Mouse (Mus musculus) CH12.LX (cell line): Measurements from ENCODE around the gene Appbp2. TPM values are rescaled to one million over a fixed set of nuclear protein-coding genes. Genes with fewer than 3 reads are reported as not detected.

Source experiments
- DNase-seq: peaks from one replicate; pipeline ENCODE4 v3.0.0-alpha.2; 2013; ENCODE audit errors: extremely low read depth
- H3K27ac ChIP-seq: 2 replicates; pipeline ENCODE4 v1.5.1; 2012; ENCODE audit warnings: low read depth, mild to moderate bottlenecking, control low read depth, moderate library complexity; ENCODE audit not compliant: insufficient read depth
- H3K27me3 ChIP-seq: replicated peaks from 2 replicates; pipeline ENCODE3; 2012; ENCODE audit warnings: inconsistent platforms
- H3K36me3 ChIP-seq, 2 experiments: replicated peaks in 1 of 2; 2 replicates each; pipeline versions ENCODE3 to v1.6.1; 2012; ENCODE audit warnings: inconsistent platforms in 1 of 2, low read length in 1 of 2, mild to moderate bottlenecking in 1 of 2, mixed read lengths in 1 of 2, moderate library complexity in 1 of 2; ENCODE audit not compliant: control insufficient read depth in 1 of 2, insufficient read depth in 1 of 2
- H3K4me1 ChIP-seq, 2 experiments: 2 replicates each; pipeline ENCODE4 v1.6.1; 2012; ENCODE audit warnings: inconsistent platforms in 1 of 2, moderate library complexity in 1 of 2; ENCODE audit not compliant: insufficient read depth in 2 of 2, control insufficient read depth in 1 of 2
- H3K4me2 ChIP-seq: 2 replicates; pipeline ENCODE4 v1.6.1; 2012; ENCODE audit warnings: low read depth, mild to moderate bottlenecking, control low read depth; ENCODE audit not compliant: poor library complexity, insufficient read depth, severe bottlenecking
- H3K4me3 ChIP-seq, 3 experiments: fragments of 150-350 bp in 1 of 3; sonication (generic) in 1 of 3; replicated peaks in 1 of 3; 2 replicates each; pipeline versions ENCODE3 to v1.5.1; 2011 to 2012; ENCODE audit warnings: low read depth in 2 of 3, low read length in 2 of 3, mild to moderate bottlenecking in 2 of 3, moderate library complexity in 2 of 3, control low read depth in 1 of 3, improper control_type of control experiment in 1 of 3, inconsistent platforms in 1 of 3, mixed read lengths in 1 of 3; ENCODE audit not compliant: poor library complexity in 1 of 3
- H3K79me2 ChIP-seq: replicated peaks from 2 replicates; pipeline ENCODE4 v1.6.1; 2012; ENCODE audit warnings: mild to moderate bottlenecking, moderate library complexity; ENCODE audit not compliant: control insufficient read depth, poor library complexity, insufficient read depth, severe bottlenecking; ENCODE audit errors: extremely low read depth
- H3K9ac ChIP-seq: 2 replicates; pipeline ENCODE4 v1.6.1; 2012; ENCODE audit warnings: low read depth, mild to moderate bottlenecking, control low read depth, moderate library complexity; ENCODE audit not compliant: insufficient read depth
- H3K9me3 ChIP-seq: replicated peaks from 2 replicates; pipeline ENCODE3; 2012; ENCODE audit warnings: low read length, inconsistent platforms, mixed read lengths
- CHD1 ChIP-seq: IDR thresholded peaks from 2 replicates; pipeline ENCODE4 v1.6.1; 2012; ENCODE audit warnings: low read depth, low read length, improper control_type of control experiment, inconsistent platforms
- ELF1 ChIP-seq: IDR thresholded peaks from 2 replicates; pipeline ENCODE4 v1.6.1; 2014; ENCODE audit warnings: low read depth, mild to moderate bottlenecking, inconsistent platforms, low read length, improper control_type of control experiment
- GABPA ChIP-seq: IDR thresholded peaks from 2 replicates; pipeline ENCODE4 v1.6.1; 2012; ENCODE audit warnings: low read depth, low read length, improper control_type of control experiment, inconsistent platforms; ENCODE audit not compliant: insufficient replicate concordance
- POLR2A ChIP-seq: IDR thresholded peaks from 2 replicates; pipeline ENCODE4 v1.6.1; 2011; ENCODE audit warnings: low read depth, mild to moderate bottlenecking, improper control_type of control experiment, low read length
- SIN3A ChIP-seq: IDR thresholded peaks from 2 replicates; pipeline ENCODE4 v1.6.1; 2012; ENCODE audit warnings: low read length, improper control_type of control experiment, inconsistent platforms
- USF1 ChIP-seq: IDR thresholded peaks from 2 replicates; pipeline ENCODE4 v1.6.1; 2014; ENCODE audit warnings: low read depth, mild to moderate bottlenecking, inconsistent platforms, low read length, improper control_type of control experiment
- ZNF384 ChIP-seq: IDR thresholded peaks from 2 replicates; pipeline ENCODE4 v1.6.1; 2012; ENCODE audit warnings: low read depth, low read length, improper control_type of control experiment, inconsistent platforms
- dilution Hi-C: fragments of 300-500 bp; cut with MboI; formaldehyde crosslinking; loops from 2 replicates; pipeline ENCODE4 v1.14.3; 2020; ENCODE audit warnings: low sequenced_read_pairs; ENCODE audit not compliant: extremely low pct_unique_long_range_greater_than_20kb, extremely low pct_ligation_motif_present
- in situ Hi-C: fragments of 300-500 bp; cut with MboI; formaldehyde crosslinking; loops from 3 replicates; pipeline ENCODE4 v1.14.3; 2019; ENCODE audit warnings: low sequenced_read_pairs, low pct_ligation_motif_present, low pct_unique_long_range_greater_than_20kb, mixed read lengths
- polyA plus RNA-seq: library from polyadenylated mRNA; unstranded; fragments of >175 nt; gene quantifications from 2 replicates; pipeline ENCODE4 v1.2.1, GENCODE M21; 2012; ENCODE audit warnings: low read depth; ENCODE audit not compliant: insufficient read length
- total RNA-seq, 2 experiments: library from RNA; depleted of rRNA; stranded (reverse); fragments of 300-350 nt in 1 of 2; fragments of >200 nt in 1 of 2; gene quantifications; 2 replicates each; pipeline ENCODE4 v1.2.3; 2012 to 2014

Appbp2 gene
- total and polyA plus RNA-seq, 3 experiments, result 31.1 to 37.4 (median 36.6) TPM

- peak; percentile 89 for TF ChIP-seq USF1
Measured at GRCm38 (mm10) chr11:85139581-85140540, 95.1 kb downstream of the Appbp2 start, which contains the start of gene Usp32 (continued).

- TF ChIP-seq CHD1 (no peak), POLR2A (no peak), GABPA (no peak), SIN3A (peak; percentile 3; the same call in 1 of the 2 replicates), ZNF384 (peak; percentile 72), ELF1 (no peak)
- no peaks in the 10 kb centered on the region for H3K27me3 ChIP-seq
- no peak overlapping the region for H3K27ac ChIP-seq
- H3K79me2 ChIP-seq, result peaks cover 5% of the 10 kb centered on the region
- H3K36me3 ChIP-seq, result peaks cover 0 to 5% of the 10 kb centered on the region in 2 experiments
- H3K4me2 ChIP-seq, result peak overlapping the region; percentile 93
- H3K9ac ChIP-seq, result peak overlapping the region; percentile 58
- in situ Hi-C loops, result no loop called here
- no peak for DNase-seq
- H3K4me1 ChIP-seq, result peaks cover 0 to 21% of the 10 kb centered on the region in 2 experiments; a peak in 3 of 4 replicates
- H3K4me3 ChIP-seq, result peak overlapping the region; percentile 75 to 98 (median 75)
- dilution Hi-C loops, result no loop called here
- no peaks in the 10 kb centered on the region for H3K9me3 ChIP-seq
Measured at GRCm38 (mm10) chr11:85138776-85139474, 96.0 kb downstream of the Appbp2 start.

Other genes starting within 250 kb of the Appbp2 start
- gene Usp32, start 95.0 kb downstream of the Appbp2 start, total RNA-seq (2012; rRNA removed), result 11.0 and 11.8 TPM in 2 replicates
- gene Usp32, start 95.0 kb downstream of the Appbp2 start, total RNA-seq (2014; rRNA removed), result 7.4 and 7.5 TPM in 2 replicates
- gene Usp32, start 95.0 kb downstream of the Appbp2 start, polyA plus RNA-seq, result 12.0 and 16.4 TPM in 2 replicates
- 0.17 TPM in 1 of 2 replicates, not detected in the other for gene 1700125H20Rik, start 64.7 kb downstream of the Appbp2 start, total RNA-seq (2012; rRNA removed)
- not detected in 2 replicates for gene 1700125H20Rik, start 64.7 kb downstream of the Appbp2 start, total RNA-seq (2014; rRNA removed)
- not detected in 2 replicates for gene 1700125H20Rik, start 64.7 kb downstream of the Appbp2 start, polyA plus RNA-seq
- 19.0 and 20.9 TPM in 2 replicates for gene Ppm1d, start 76.1 kb upstream of the Appbp2 start, total RNA-seq (2012; rRNA removed)
- gene Ppm1d, start 76.1 kb upstream of the Appbp2 start, total RNA-seq (2014; rRNA removed), result 25.1 and 26.1 TPM in 2 replicates
- gene Ppm1d, start 76.1 kb upstream of the Appbp2 start, polyA plus RNA-seq, result 24.8 and 26.4 TPM in 2 replicates
- gene Bcas3, start 118.0 kb upstream of the Appbp2 start, total RNA-seq (2012; rRNA removed), result 9.7 and 10.4 TPM in 2 replicates
- 7.7 and 8.2 TPM in 2 replicates for gene Bcas3, start 118.0 kb upstream of the Appbp2 start, total RNA-seq (2014; rRNA removed)
- 16.9 and 21.3 TPM in 2 replicates for gene Bcas3, start 118.0 kb upstream of the Appbp2 start, polyA plus RNA-seq